Mouse (Mus musculus) spleen, adult 2 months (tissue): Measurements from ENCODE around the gene Tmem198. TPM values are rescaled to one million over a fixed set of nuclear protein-coding genes. Genes with fewer than 3 reads are reported as not detected.

Source experiments
- DNase-seq, 2 experiments: peaks; one replicate each; pipeline versions ENCODE4 v3.0.0 to v3.0.0-alpha.2; 2012 to 2021; ENCODE audit warnings: low spot score in 2 of 2, low read depth in 1 of 2
- H3K27ac ChIP-seq: fragments of 200-500 bp; 2 replicates; pipeline ENCODE4 v1.5.1; 2012; ENCODE audit warnings: low read length, inconsistent platforms; ENCODE audit not compliant: insufficient read depth
- H3K27me3 ChIP-seq: fragments of 200-500 bp; 2 replicates; pipeline ENCODE4 v1.6.1; 2012; ENCODE audit warnings: mild to moderate bottlenecking, moderate library complexity, low read length, inconsistent platforms; ENCODE audit not compliant: control insufficient read depth, insufficient read depth
- H3K36me3 ChIP-seq: fragments of 200-500 bp; 2 replicates; pipeline ENCODE4 v1.6.1; 2012; ENCODE audit warnings: mild to moderate bottlenecking, low read length, inconsistent platforms; ENCODE audit not compliant: control insufficient read depth, insufficient read depth
- H3K4me1 ChIP-seq: fragments of 200-500 bp; 2 replicates; pipeline ENCODE4 v1.6.1; 2011; ENCODE audit warnings: inconsistent platforms; ENCODE audit not compliant: control insufficient read depth, insufficient read depth, insufficient read length
- H3K4me3 ChIP-seq: fragments of 200-500 bp; 2 replicates; pipeline ENCODE4 v1.5.1; 2011; ENCODE audit warnings: mild to moderate bottlenecking, inconsistent platforms; ENCODE audit not compliant: insufficient read depth, insufficient read length; ENCODE audit errors: extremely low read depth
- CTCF ChIP-seq: fragments of 200-500 bp; IDR thresholded peaks from 2 replicates; pipeline ENCODE4 v1.5.1; 2011; ENCODE audit warnings: mild to moderate bottlenecking, inconsistent platforms; ENCODE audit not compliant: insufficient read depth, insufficient read length, insufficient replicate concordance; ENCODE audit errors: extremely low read depth
- POLR2A ChIP-seq: fragments of 200-500 bp; IDR thresholded peaks from 2 replicates; pipeline ENCODE4 v1.6.1; 2011; ENCODE audit warnings: low read depth, low read length, inconsistent platforms
- WGBS: fragments of 180-500 bp; shearing (Covaris S2); methylation state at CpG from one replicate; pipeline ENCODE4 v1.1.7; 2018; 5-methylcytosine and 5-hydroxymethylcytosine counted together
- polyA plus RNA-seq: library from polyadenylated mRNA; depleted of rRNA; stranded (reverse); fragments of >200 nt; gene quantifications from 2 replicates; pipeline ENCODE4 v1.2.3, GENCODE M21; 2012

The Tmem198 gene
- polyA plus RNA-seq, 1 experiment, result 2.6 TPM

DNA sequence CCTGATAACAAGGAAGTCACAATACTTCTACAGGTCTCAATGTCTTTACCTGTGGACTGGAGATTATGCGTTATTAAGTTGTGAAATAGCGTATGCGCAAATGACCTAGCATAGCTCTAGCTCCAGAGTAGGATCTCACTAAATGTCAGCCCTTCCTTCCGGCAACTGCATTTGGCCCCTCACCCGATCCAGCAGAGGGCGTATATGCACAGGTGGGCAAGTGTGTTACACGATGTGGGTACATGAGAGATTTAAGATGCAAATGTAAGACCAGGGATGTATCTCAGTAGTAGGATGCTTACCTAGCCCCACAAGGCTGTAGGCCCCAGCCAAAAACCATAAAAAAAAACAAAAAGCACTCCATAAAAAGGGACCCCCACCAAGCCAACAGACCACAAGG lies 20.1 kb downstream of the Tmem198 start:
- Histone ChIP-seq H3K4me3 (no peak overlapping the region), H3K4me1 (no peaks in the 10 kb centered on the region), H3K27me3 (no peaks in the 10 kb centered on the region), H3K27ac (no peak overlapping the region), H3K36me3 (no peaks in the 10 kb centered on the region)
- no peak for DNase-seq
- 77% methylated on average over 7 of the region's 7 CpGs for WGBS
- TF ChIP-seq CTCF (no peak), POLR2A (no peak)

DNA sequence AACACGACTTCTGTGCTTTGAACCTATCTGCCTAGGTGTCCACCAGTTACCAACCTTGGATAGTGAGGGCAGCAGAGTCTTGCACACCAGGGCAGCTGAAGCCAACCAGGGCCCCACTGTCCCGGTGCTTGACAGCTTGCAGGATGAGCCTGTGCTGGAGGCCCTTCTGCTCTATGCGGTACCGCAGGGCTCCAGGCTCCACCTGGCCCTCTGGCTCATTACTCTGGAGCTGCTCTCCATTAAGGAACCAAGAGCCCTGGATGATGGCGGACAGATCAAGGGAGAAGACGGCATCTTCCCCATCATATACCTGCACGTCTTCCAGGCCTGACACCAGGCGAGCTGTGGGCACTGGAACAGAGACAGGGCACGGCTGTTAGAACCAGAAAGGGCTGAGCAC lies 22.6 kb downstream of the Tmem198 start:
- no peak overlapping the region for H3K27ac ChIP-seq
- H3K4me3 ChIP-seq, result no peak overlapping the region
- DNase-seq, result no peak
- TF ChIP-seq POLR2A (no peak), CTCF (no peak)
- no peaks in the 10 kb centered on the region; the same call in 1 of the 2 replicates for H3K4me1 ChIP-seq
- H3K27me3 ChIP-seq, result peaks cover 13% of the 10 kb centered on the region
- H3K36me3 ChIP-seq, result no peaks in the 10 kb centered on the region
- WGBS, result 93% methylated on average over 9 of the region's 9 CpGs

DNA sequence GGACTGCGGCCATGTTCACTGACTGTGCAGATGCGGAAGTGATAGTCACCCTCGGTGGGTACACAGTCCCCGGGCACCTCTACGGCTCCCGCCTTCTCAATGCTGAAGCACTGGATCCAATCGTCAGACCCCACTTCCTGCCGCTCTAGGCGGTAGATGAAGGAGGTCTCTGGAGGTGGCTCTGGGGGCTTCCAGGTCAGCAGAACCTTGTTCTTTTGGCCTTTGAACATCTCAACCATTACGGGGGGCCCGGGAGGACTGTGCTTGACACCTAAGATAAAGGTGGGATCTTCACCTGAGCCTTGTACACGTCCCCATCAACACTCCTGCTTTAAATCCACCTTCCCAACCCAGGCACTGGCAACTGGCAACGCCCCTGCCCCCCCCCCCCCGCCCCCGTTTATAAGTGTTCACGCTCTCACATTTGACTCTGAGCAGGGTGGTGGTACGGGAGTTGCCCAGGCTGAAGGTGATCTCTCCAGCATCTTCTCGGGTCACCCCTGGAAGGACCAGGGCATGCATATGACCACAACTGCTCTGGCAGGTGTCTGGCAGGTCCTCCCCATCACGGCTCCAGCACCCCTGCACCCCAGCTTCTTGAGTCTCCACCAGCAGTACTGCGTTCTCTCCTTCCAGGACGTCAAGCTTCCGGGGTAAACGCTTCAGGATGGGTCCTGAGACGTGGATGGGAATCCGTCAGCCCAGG lies 23.8 kb downstream of the Tmem198 start:
- no peak overlapping the region for H3K27ac ChIP-seq
- no peaks in the 10 kb centered on the region; the same call in 1 of the 2 replicates for H3K4me1 ChIP-seq
- no peak for DNase-seq
- peaks cover 13% of the 10 kb centered on the region for H3K27me3 ChIP-seq
- no peaks in the 10 kb centered on the region for H3K36me3 ChIP-seq
- WGBS, result 94% methylated on average over 24 of the region's 25 CpGs
- TF ChIP-seq CTCF, result no peak
- TF ChIP-seq POLR2A, result no peak
- no peak overlapping the region for H3K4me3 ChIP-seq

DNA sequence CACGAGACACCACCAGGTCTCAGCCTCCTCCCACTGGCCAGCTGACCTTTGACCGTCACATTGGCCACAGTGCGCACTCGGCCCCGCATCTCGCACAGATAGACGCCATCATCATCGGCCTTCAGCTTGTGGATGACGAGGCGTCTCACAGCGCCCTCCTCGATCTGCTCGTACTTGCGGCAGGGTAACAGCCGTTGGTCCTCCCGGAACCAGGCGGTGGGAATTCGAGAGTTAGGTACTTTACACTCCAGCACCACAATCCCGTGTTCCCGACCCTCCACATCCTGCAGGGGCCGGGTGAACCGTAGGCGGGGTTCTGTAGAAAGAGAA lies 24.3 kb downstream of the Tmem198 start:
- Histone ChIP-seq H3K27ac (no peak overlapping the region), H3K4me1 (no peaks in the 10 kb centered on the region; the same call in 1 of the 2 replicates), H3K27me3 (peaks cover 13% of the 10 kb centered on the region), H3K4me3 (no peak overlapping the region), H3K36me3 (no peaks in the 10 kb centered on the region)
- no peak for TF ChIP-seq CTCF
- TF ChIP-seq POLR2A, result no peak
- WGBS, result 92% methylated on average over 23 of the region's 23 CpGs
- DNase-seq, result no peak

DNA sequence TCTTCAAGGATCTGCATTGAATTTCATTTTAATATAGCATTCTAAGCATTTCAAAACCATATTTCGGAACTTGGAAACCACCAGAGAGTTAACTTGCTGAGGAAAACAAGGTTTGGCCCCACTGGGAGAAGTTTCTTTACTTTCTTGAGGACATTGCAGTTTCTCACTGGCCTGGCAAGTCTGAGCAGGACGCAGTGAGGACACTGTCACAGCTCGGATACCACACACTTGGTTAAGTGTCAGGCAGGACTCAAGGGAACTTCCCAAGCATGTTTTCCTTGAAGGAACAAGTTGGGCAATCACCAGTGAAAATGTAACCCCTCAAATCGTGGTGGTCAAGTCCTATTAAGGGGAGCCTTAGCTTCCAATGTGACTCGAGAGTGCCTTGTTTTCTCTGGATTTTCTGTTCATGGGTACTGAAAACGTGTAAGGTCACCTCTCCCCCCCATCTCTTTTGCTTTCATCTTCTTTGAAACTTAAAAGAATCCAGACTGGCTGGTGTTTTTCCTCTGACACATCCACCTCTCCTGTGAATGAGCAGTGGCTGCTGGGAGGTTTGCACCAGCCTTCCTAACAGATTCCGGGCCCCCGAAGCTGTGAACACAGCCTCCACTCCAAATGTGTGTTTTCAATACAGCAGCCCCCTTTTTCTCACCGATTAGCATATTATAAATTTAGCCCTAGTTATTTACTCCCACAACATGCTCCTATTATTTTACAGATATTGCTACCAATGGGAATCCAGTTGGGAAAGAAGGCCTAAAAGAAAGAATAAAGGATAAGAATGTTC lies 25.1 kb downstream of the Tmem198 start:
- Histone ChIP-seq H3K4me3 (no peak overlapping the region), H3K4me1 (no peaks in the 10 kb centered on the region; the same call in 1 of the 2 replicates), H3K36me3 (no peaks in the 10 kb centered on the region), H3K27me3 (peaks cover 13% of the 10 kb centered on the region), H3K27ac (no peak overlapping the region)
- TF ChIP-seq POLR2A, result no peak
- no peak for TF ChIP-seq CTCF
- no peak for DNase-seq
- WGBS, result 80% methylated on average over 9 of the region's 9 CpGs

DNA sequence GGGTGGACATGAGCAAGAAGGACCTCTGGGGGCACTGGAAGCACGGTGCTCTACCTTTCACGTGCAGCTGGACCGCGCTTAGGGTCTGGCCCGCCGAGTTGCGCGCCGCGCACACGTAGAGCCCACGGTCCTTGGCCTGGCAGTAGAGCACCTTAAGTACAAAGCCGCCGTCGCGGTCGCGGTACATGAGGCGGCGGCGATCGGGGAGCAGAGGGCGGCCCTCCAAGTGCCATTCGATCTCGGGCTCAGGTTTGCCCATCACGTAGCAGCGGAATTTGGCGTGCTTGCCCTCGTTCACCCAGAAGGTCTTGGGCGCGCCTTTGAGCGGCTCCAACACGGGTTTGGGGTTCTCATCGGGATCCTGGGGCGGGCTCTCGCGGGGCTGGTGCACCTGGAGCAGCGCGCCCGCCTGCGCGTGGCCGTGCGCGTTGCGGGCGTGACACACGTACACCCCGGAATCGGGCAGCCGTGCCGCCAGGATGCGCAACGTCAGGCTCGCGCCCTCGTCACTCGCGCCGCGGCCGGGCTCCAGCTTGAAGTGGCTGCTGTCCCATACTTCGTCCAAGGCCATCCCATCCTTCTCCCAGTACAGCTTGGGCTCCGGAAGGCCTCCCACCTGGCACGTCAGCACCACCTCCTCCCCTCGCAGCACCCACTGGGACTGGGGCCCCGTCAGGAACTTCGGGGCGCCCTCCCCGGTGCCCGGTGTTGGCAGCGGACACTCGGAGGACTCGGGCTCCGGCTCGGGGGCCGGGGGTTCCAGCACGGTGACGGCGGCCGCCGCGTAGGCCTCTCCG lies 26.0 kb downstream of the Tmem198 start:
- TF ChIP-seq POLR2A (no peak), CTCF (no peak)
- no peaks in the 10 kb centered on the region for H3K36me3 ChIP-seq
- H3K27me3 ChIP-seq, result peaks cover 13% of the 10 kb centered on the region
- no peak for DNase-seq
- peak overlapping the region; percentile 16 for H3K4me3 ChIP-seq
- H3K27ac ChIP-seq, result no peak overlapping the region
- H3K4me1 ChIP-seq, result no peaks in the 10 kb centered on the region; the same call in 1 of the 2 replicates
- 3% methylated on average over 84 of the region's 84 CpGs for WGBS
